Mouse (Mus musculus): ENCODE results near the gene Cpsf4l. TPM values are rescaled to one million over a fixed set of nuclear protein-coding genes. Genes with fewer than 3 reads are reported as not detected.
"Not testable (repeated sequence)": the region's sequence is repeated elsewhere in the genome, so short reads cannot be mapped to it uniquely, and the experiment has no call there.

Gene Cpsf4l
- total RNA-seq, 2 experiments from 2014 or later: not detected

DNA sequence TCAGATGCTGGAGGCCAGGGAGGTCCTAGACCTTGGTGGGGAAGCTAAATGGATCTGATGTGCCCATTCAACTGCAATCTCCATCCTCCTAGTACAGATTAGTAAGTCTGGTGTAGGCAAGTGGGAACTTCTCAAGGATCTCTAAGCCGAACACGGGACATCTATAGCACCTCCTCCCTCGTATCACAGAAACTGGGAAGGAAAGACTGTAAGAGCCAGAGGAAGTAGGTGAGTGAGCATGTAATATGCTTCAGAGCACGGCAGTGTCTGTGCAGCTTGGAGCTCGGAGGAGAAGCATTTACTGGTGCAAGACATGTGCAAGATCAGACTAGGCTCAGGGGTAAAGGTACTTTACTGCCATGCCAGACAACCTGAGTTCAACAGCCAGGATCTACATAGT lies 41.0 kb downstream of the Cpsf4l start:
- ATAC-seq (replicated peaks; ENCODE audit: poor library complexity): no peak

DNA sequence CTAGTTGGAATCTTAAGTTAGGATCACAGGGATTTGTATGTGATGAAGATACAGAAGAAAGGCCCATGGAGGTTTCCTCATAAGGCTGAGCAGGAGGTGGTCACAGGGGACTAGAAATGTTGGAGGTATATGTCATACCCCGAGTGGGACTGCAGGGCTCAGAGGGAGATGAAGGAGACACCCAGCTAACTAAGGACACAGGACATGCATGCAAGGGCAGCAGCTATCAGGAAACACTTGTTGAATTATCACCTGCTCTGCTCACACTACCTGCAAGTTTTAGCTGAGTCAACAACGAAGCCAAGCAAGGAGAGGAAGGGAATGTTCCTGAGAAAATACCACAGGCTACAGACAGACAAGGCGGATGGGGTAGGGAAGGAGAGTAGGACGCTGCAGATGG lies 42.1 kb downstream of the Cpsf4l start:
- no peak for ATAC-seq (replicated peaks; ENCODE audit: poor library complexity)

DNA sequence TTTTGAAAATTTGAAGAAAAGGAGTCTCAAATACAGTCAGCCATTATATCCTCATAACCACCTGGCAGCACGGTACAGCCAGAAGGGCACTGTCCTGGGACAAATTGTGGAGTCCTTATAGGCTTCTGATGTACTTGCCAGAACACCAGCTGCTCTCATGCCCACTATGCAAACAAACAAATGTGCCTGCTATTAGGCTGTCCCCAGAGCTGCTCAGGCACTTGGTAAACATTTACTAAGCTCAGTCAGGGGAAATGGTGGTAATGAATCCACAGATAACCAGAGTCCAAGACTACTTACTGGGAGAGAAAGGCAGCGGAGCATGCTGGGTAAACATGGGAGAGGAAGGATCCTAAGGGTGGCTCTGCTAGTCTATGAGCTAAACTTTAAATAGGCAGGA lies 42.7 kb downstream of the Cpsf4l start:
- ATAC-seq (replicated peaks; ENCODE audit: poor library complexity): no peak

DNA sequence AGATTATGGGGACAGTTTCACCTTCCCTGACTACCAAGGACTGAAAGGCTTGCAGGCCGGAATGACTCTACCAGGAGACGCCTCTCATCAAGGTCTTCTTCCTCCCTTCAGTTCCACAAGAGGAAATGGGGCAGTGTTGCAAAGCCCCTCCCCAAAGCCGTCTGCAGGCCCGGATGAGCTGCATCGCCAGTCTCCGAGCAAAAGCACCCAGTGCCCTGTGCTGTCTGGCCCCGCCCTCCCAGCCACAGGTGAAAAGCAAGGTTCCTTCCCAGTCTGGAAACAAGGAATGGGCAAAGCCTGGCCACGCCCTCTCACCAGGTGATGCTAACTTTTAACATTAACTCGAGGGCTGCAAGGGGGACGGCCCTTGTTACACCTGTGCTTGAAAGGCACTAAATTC lies 43.2 kb downstream of the Cpsf4l start:
- peak; percentile 43 for ATAC-seq (replicated peaks; ENCODE audit: poor library complexity)

- no peak for ATAC-seq (replicated peaks; ENCODE audit: poor library complexity)
Observed at GRCm38 (mm10) chr11:113666205-113666604, 43.6 kb downstream of the Cpsf4l start.

- ATAC-seq (replicated peaks; ENCODE audit: poor library complexity): no peak
Observed at GRCm38 (mm10) chr11:113664279-113664678, 45.5 kb downstream of the Cpsf4l start.

DNA sequence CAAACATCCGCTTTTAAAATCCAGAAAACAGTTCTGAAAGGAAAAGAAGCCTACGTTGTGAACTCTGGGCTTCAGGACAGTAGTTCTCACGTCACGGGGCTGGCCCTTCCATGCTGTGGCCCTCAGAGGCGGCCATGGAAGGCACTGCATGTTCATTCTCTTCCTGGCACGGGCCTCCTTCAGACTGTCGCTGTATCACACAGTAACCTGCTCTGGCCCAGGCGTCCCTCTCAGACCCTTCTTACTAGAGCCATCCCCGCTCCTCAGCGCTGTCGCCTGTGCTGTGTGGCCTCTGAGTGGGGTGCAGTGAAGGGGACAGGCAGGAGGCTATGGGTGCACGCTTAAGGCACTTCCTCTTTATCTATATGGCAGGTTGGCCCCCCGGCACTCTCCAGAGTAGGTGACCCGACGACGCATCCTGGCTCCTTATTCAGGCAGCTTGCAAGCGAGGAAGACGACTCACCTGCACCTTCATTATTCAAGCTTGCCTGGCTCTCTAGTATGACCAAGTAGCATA lies 47.9 kb downstream of the Cpsf4l start:
- peak; percentile 14 for ATAC-seq (replicated peaks; ENCODE audit: poor library complexity)

GRCm38 (mm10) chr11:113660940-113661339 lies 48.9 kb downstream of the Cpsf4l start:
- ATAC-seq (replicated peaks; ENCODE audit: poor library complexity): peak; percentile 81

GRCm38 (mm10) chr11:113660213-113660612 lies 49.6 kb downstream of the Cpsf4l start:
- ATAC-seq (replicated peaks; ENCODE audit: poor library complexity): not testable (repeated sequence)

GRCm38 (mm10) chr11:113658763-113659162 lies 51.1 kb downstream of the Cpsf4l start:
- ATAC-seq (replicated peaks; ENCODE audit: poor library complexity): no peak

DNA sequence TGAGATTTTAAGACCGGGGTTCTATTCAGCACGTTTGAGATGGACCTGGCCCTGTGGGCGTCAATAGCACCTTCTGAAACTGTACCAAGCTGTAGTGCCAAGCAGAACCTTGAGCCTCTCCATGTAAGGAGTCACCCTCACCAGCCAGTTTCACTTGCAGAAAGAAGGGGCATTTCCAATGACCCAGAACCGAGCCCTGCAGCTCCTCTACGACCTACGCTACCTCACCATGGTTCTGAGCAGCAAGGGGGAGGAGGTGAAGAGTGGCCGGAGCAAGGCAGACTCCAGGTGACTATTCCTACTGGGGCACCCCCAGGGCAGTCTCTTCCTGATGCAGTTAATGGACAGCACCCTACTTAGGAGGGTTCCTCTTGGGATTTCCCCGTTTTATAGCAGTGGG lies 51.5 kb downstream of the Cpsf4l start:
- no peak for ATAC-seq (replicated peaks; ENCODE audit: poor library complexity)

- ATAC-seq (replicated peaks; ENCODE audit: poor library complexity): no peak
Observed at GRCm38 (mm10) chr11:113657221-113657620, 52.6 kb downstream of the Cpsf4l start.

DNA sequence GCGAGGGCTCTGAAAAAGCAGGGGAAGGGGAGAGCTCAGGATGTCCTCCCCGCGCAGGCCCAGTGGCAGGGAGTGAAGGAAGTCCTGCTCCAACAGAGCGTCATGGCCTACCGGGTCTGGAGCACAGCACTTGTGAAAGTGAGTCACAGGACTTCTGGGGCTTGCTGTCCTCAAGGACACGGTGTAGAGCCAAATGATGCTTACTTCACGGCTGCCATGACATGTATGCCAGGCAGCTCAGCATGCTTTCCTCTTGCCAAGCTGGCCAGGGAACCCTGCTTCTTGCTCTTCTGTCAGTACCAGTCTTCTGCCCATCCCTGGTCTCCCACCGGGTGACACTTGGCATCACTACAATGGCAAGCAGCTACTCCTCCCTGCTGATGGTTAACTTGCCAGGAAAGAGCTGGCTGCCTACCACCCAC lies 53.3 kb downstream of the Cpsf4l start:
- ATAC-seq (replicated peaks; ENCODE audit: poor library complexity): no peak

- ATAC-seq (replicated peaks; ENCODE audit: poor library complexity): no peak
Observed at GRCm38 (mm10) chr11:113654561-113655270, 55.1 kb downstream of the Cpsf4l start.

- ATAC-seq (replicated peaks; ENCODE audit: poor library complexity): no peak
Observed at GRCm38 (mm10) chr11:113654105-113654504, 55.7 kb downstream of the Cpsf4l start.

- no peak for ATAC-seq (replicated peaks; ENCODE audit: poor library complexity)
Observed at GRCm38 (mm10) chr11:113652516-113652915, 57.3 kb downstream of the Cpsf4l start.

DNA sequence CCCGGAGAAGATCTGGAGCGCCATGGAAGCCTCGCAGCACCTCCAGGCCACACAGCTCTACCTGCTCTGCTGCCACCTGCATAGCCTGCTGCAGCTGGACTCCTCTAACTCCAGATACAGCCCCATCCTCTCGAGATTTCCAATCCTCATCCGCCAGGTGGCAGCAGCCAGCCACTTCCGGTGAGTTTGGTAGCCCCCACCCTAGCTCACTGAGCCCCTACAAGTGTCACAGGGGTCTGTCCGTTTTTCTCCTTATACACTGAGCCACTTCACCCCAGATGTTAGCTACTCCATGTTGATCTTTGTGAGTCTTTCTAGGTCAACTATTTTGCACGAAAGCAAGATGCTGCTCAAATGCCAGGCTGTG lies 57.9 kb downstream of the Cpsf4l start:
- ATAC-seq (replicated peaks; ENCODE audit: poor library complexity): peak; percentile 30

- peak; percentile 42 for ATAC-seq (replicated peaks; ENCODE audit: poor library complexity)
Observed at GRCm38 (mm10) chr11:113651206-113651906, 58.5 kb downstream of the Cpsf4l start.

DNA sequence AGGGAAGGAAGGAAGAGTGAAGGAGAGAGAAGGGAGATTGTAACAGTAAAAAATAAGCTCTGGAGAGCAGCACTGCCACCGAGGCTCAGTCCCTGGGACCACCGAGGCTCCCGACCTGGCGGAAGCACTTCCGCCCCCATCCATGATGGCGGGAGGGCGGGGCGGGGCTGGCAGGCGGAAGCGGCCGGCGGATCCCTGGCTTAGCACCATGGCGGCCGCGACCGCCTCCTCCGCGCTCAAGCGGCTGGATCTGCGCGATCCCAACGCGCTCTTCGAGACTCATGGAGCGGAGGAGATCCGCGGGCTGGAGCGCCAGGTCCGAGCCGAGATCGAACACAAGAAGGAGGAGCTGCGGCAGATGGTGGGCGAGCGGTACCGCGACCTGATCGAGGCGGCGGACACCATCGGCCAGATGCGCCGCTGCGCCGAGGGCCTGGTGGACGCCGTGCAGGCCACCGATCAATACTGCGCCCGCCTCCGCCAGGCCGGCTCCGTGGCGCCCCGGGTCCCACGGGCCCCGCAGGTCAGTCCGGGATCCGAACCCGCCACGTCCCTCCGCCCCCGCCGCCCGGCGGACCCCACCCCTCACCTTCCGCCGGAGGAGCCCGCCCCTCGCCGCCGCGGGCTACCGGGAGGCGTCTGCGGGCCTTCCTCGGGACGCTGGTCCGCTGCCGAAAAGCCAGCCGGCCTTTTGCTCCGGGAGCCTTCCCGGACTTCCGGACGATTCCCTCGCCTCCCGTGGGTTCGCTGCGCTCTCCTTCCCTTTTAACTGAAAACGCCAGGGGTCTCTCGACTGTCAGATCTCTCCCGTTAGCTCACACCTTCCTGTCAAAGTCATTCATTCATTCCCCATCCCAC lies 60.2 kb downstream of the Cpsf4l start, which contains the start of gene Slc39a11:
Gene Slc39a11, minus strand, starts transcription at position 727 of the 858 bp plus-strand sequence.
- ATAC-seq (replicated peaks; ENCODE audit: poor library complexity): peak; percentile 50

GRCm38 (mm10) chr11:113648690-113649352 lies 61.0 kb downstream of the Cpsf4l start, which contains the start of gene Cog1:
Gene Cog1, plus strand, starts transcription at chr11:113649169.
- peak; percentile 8 for ATAC-seq (replicated peaks; ENCODE audit: poor library complexity)

Data from megakaryocyte progenitor cell, adult 5-6 weeks (primary cell).